Mouse (Mus musculus) embryonic fibroblast, embryonic 13.5 days (primary cell): ENCODE measurements around the gene Prrc2a. TPM values are rescaled to one million over a fixed set of nuclear protein-coding genes. Genes with fewer than 3 reads are reported as not detected.

Source experiments
- H3K27ac ChIP-seq: 2 replicates; pipeline ENCODE4 v1.5.1; 2012; ENCODE audit warnings: low read length, control low read depth, inconsistent platforms; ENCODE audit not compliant: insufficient read depth
- H3K4me1 ChIP-seq: 2 replicates; pipeline ENCODE4 v1.6.1; 2011; ENCODE audit warnings: low read length; ENCODE audit not compliant: control insufficient read depth, insufficient read depth
- H3K4me3 ChIP-seq: 2 replicates; pipeline ENCODE4 v1.5.1; 2011; ENCODE audit warnings: mild to moderate bottlenecking, control low read depth, low read length; ENCODE audit not compliant: insufficient read depth
- CTCF ChIP-seq: IDR thresholded peaks from 2 replicates; pipeline ENCODE4 v1.5.1; 2011; ENCODE audit warnings: mild to moderate bottlenecking, control low read depth, low read length, moderate library complexity, borderline replicate concordance; ENCODE audit not compliant: insufficient read depth
- POLR2A ChIP-seq: IDR thresholded peaks from 2 replicates; pipeline ENCODE4 v1.6.1; 2011; ENCODE audit warnings: low read depth, mild to moderate bottlenecking, control low read depth, low read length, moderate library complexity
- polyA plus RNA-seq: library from polyadenylated mRNA; stranded (reverse); fragments of >200 nt; gene quantifications from 2 replicates; pipeline ENCODE4 v1.2.4, GENCODE M21; 2011; ENCODE audit warnings: low read depth; ENCODE audit not compliant: missing spikeins, insufficient read length

The Prrc2a gene
- polyA plus RNA-seq, 1 experiment = 174 TPM

DNA sequence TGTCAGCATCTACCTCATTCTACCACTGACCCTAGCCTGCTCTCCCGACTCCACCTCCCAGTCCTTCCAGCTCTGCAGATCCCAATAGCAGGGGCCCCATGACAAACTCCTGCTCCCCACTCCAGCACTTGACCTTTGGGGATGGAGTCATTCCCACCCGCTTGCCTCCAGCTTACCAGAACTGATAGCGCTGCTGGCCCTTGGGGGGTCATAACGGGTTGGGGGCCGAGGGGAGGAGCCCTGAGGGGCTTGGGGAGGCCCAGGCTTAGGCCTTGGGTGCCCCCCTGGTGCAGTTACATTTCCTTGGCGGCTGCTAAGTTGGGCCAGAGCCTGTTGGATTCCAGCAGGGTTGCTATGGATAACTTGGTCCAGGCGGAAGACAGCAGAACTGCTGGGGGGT is 10.1 kb downstream of the Prrc2a start:
- TF ChIP-seq CTCF (no peak), POLR2A (no peak)
- no peak overlapping the region for H3K27ac ChIP-seq
- no peak overlapping the region for H3K4me3 ChIP-seq
- no peaks in the 10 kb centered on the region; the same call in 1 of the 2 replicates for H3K4me1 ChIP-seq

DNA sequence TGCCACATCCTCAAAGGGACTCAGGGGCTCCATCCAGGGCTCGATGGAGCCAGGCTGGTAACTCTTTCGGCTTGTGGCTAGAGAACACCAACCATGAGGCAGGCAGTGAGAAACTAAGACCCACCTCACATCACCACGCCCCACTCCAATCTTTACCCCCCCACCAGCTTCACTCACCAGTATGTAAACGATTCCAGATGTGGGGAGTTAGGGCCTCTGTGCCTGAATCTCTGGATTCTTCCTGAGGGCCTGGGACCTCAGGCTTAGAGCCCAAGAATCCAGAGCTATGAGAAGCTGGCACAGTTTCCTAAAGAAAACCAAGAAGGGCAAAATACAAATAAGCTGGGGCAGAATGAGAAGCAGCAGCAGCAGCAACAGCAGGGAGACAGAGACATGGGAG is 10.8 kb downstream of the Prrc2a start:
- Histone ChIP-seq H3K4me3 (no peak overlapping the region), H3K27ac (no peak overlapping the region), H3K4me1 (no peaks in the 10 kb centered on the region; the same call in 1 of the 2 replicates)
- no peak for TF ChIP-seq POLR2A
- TF ChIP-seq CTCF = no peak

DNA sequence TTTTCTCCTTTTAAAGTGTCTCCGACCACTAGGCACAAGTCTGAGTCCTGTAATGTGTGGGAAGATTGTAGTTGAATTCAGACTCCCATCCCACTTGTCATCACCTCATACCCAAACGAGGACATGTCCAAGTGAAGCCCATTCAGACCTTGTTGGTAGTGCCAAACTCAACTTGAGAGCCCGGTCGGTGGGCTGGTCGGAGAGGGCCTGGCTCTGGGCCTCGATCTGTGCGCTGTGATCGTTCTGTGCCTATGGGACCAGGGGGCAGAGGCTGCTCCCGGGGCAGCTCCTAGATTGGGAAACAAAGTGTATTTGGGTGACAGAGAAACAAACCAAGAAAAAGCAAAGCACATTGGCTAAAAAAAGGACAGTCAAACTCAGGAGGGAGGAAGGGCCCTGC is 11.6 kb downstream of the Prrc2a start:
- no peak for TF ChIP-seq POLR2A
- no peak for TF ChIP-seq CTCF
- H3K4me3 ChIP-seq = no peak overlapping the region
- H3K4me1 ChIP-seq = no peaks in the 10 kb centered on the region; the same call in 1 of the 2 replicates
- no peak overlapping the region for H3K27ac ChIP-seq

DNA sequence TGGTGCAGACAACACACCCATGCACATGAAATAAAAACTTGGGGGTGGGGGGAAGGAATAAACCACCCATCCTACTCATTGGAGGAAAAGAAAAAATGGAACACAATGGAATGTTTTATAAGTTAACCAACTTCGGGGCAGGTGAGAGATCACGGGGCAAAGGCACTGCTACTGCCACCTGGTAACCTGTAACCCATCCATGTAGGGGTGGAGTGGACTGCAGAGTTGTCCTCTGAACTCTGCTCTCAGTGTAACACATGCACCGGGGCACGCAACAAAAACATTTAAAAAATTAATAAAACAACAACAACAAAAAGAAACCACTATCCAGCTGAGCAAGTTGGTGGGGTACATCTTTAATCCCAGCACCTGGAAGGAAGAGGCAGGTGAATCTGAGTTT is 12.6 kb downstream of the Prrc2a start:
- Histone ChIP-seq H3K4me3 (no peak overlapping the region), H3K4me1 (no peaks in the 10 kb centered on the region; the same call in 1 of the 2 replicates), H3K27ac (no peak overlapping the region)
- TF ChIP-seq POLR2A = no peak
- no peak for TF ChIP-seq CTCF

DNA sequence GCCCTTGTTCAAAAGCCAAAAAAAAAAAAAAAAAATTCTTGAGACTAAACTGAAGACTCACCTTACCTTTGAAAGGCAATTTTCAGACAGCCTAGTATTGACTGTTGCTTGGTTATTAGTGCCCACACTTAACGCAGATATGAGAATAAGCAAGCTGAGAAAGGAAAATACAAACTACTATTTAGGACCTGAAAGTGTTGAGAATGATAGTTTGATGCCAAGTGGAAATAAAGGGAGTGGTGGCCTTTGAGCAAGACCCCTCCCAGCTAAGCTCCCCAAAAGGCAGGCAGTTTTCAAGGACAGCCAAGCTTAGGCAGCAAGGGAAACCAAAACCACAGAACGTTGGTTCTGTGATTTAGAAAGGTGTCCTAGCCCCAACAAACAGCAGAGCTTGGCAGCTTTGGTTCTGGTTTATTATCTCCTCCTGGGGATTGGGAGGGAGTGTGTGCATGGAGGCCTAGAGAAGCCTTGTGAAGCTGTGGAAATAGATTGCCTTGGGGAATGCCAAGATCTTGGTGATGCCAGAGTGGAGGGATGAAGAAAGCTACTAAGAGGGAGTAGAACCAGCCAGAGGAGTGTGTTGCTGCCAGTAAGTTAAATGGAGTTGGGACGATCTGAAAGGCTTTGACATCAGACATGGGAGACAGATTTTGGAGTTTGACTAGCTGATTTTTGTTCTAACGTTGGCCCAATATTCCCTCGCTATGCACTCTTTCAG is 16.6 kb downstream of the Prrc2a start:
- Histone ChIP-seq H3K4me3 (no peak overlapping the region), H3K4me1 (no peaks in the 10 kb centered on the region), H3K27ac (no peak overlapping the region)
- no peak for TF ChIP-seq CTCF
- no peak for TF ChIP-seq POLR2A

DNA sequence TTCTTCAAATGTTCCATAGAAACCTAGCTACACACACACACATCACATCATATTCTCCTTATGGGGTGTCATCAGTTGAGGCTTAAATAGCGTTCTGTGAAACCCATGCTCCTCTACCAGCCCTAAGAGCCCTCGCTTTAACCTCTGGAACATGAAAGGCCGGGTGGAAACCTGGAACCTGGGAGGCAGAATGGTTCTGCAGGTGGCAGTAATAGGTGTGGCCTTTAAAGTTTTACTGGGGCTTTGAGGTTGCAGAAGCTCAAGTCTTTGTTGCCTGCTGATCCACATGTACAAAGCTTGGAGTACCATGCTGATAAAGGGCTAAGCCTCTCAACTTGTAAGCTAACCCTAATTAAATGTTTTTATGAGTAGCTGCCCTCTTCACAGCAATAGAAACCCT is 17.3 kb downstream of the Prrc2a start:
- TF ChIP-seq CTCF = no peak
- TF ChIP-seq POLR2A = no peak
- no peak overlapping the region for H3K27ac ChIP-seq
- H3K4me3 ChIP-seq = no peak overlapping the region
- H3K4me1 ChIP-seq = no peaks in the 10 kb centered on the region

DNA sequence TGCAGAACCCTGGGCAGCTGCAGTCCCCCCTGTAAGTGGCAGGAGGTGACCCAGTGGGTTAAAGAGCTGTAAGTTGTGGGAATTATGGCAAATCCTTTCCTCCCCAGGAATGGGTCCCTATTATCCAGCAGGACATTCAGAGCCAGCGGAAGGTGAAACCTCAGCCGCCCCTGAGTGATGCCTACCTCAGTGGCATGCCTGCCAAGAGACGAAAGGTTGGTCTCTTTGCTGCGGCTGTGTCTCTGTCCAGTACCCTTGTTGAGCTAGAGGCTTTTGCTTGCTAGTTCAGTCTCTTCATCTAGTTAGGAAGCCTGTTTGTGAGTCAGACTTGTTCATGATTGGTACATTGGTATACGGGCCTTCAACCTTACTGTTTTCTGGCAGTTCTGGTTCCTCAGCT is 18.6 kb downstream of the Prrc2a start:
- Histone ChIP-seq H3K27ac (no peak overlapping the region), H3K4me3 (no peak overlapping the region), H3K4me1 (no peaks in the 10 kb centered on the region)
- TF ChIP-seq POLR2A = no peak
- no peak for TF ChIP-seq CTCF

DNA sequence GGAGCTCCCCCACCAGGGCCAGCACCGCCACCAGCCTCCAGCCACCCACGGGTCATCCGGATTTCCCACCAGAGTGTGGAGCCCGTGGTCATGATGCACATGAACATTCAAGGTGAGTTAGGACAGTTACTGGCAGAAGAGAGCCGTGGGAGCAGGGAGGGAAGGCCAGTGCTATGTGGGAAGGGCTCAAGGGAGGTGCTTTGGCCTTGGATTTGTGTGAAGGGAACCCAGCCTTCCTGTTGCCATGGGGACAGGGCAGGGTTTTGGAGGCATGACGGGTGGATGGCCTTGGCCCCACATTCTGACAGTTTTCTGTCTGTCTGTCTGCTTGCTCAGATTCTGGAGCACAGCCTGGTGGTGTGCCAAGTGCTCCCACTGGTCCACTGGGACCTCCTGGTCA is 22.7 kb downstream of the Prrc2a start:
- TF ChIP-seq CTCF = no peak
- H3K4me1 ChIP-seq = no peaks in the 10 kb centered on the region

DNA sequence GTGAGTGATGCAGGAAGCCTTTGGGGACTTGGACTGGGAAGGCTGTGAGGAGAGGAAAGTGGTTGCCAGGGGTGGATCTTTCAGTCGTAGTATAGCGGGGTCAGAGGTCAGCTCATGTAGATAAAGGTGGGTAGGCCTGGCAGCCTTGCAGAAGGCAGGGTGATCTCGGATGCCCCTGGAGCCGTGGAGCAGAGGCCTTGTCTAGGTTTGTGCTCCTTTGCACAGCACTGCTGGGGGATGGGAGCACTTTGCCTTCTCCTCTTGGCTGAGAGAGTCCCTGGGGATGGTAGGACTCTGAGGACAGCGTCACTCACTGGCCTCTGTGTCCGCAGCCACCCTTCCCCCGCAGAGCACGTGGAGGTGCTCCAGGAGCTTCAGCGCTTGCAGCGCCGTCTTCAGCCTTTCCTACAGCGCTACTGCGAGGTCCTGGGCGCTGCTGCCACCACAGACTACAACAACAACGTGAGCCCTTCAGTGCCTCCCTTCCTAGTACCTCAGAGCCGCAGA is 24.2 kb downstream of the Prrc2a start:
- no peaks in the 10 kb centered on the region for H3K4me1 ChIP-seq
- H3K27ac ChIP-seq = no peak overlapping the region
- H3K4me3 ChIP-seq = no peak overlapping the region
- TF ChIP-seq CTCF = no peak
- TF ChIP-seq POLR2A = no peak

More for the DNA sequence above, 22.7 kb downstream of the Prrc2a start:
- Histone ChIP-seq H3K4me3 (no peak overlapping the region), H3K27ac (no peak overlapping the region)

DNA sequence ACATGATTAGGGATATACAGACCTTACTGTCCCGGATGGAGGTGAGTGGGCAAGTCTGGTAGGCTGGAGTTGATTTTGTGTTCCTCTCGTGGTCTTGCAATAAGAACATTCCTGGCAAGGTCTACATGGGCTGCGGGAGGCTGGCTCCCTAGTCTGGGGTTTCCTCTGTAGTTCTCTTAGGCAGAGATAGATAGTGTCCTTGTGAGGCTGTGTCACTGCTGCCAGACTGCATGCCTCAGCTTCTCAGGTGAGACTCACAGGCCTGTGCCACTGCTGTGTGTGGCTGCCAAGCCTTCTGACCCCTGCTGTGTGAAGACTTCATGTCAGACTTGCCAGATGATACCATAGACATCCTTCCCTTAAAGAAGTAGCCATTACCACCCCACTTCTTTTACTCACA is 25.4 kb downstream of the Prrc2a start:
- no peaks in the 10 kb centered on the region for H3K4me1 ChIP-seq

More for the DNA sequence above, 25.4 kb downstream of the Prrc2a start:
- Histone ChIP-seq H3K27ac (no peak overlapping the region), H3K4me3 (no peak overlapping the region)
- TF ChIP-seq CTCF (no peak), POLR2A (no peak)
